Mouse (Mus musculus): ENCODE measurements at regions not wholly inside any gene's neighbourhood (a gene's known extent, or its start where the extent isn't known, plus 50 kb on each side); places are given as distances from the start of the nearest gene placed in this dataset.
"Not testable (repeated sequence)": the region's sequence is repeated elsewhere in the genome, so short reads cannot be mapped to it uniquely, and the experiment has no call there.

- H3K4me3 ChIP-seq (replicated peaks): no peak overlapping the region
- H3K36me3 ChIP-seq (ENCODE audit: control insufficient read depth): no peaks in the 10 kb centered on the region
- no peak for TF ChIP-seq TAL1 (IDR thresholded peaks at IDR 0.05; ENCODE audit: low read length)
- no peak for TF ChIP-seq GATA1 (IDR thresholded peaks at IDR 0.05; ENCODE audit: low read length)
- no peaks in the 10 kb centered on the region for H3K4me1 ChIP-seq (ENCODE audit: control insufficient read depth)
- H3K27me3 ChIP-seq (ENCODE audit: control insufficient read depth): no peaks in the 10 kb centered on the region
- no peaks in the 10 kb centered on the region for H3K9me3 ChIP-seq (ENCODE audit: control insufficient read depth, low read length)
Measured at GRCm38 (mm10) chr9:3264467-3264866, 70.5 kb upstream of the Alkbh8 start.

- not testable (repeated sequence) for H3K27me3 ChIP-seq (ENCODE audit: control insufficient read depth); H3K36me3 ChIP-seq (ENCODE audit: control insufficient read depth); H3K4me1 ChIP-seq (ENCODE audit: control insufficient read depth); H3K9me3 ChIP-seq (ENCODE audit: control insufficient read depth, low read length); H3K4me3 ChIP-seq (replicated peaks)
Measured at GRCm38 (mm10) chr9:3280496-3280895, 54.4 kb upstream of the Alkbh8 start.

GRCm38 (mm10) chr9:3281906-3282305 lies 53.0 kb upstream of the Alkbh8 start:
- not testable (repeated sequence) for H3K9me3 ChIP-seq (ENCODE audit: control insufficient read depth, low read length); H3K36me3 ChIP-seq (ENCODE audit: control insufficient read depth); H3K4me3 ChIP-seq (replicated peaks); H3K4me1 ChIP-seq (ENCODE audit: control insufficient read depth); H3K27me3 ChIP-seq (ENCODE audit: control insufficient read depth)

GRCm38 (mm10) chr9:3283381-3283780 lies 51.6 kb upstream of the Alkbh8 start:
- H3K9me3 ChIP-seq (ENCODE audit: control insufficient read depth, low read length); H3K36me3 ChIP-seq (ENCODE audit: control insufficient read depth); H3K4me1 ChIP-seq (ENCODE audit: control insufficient read depth); H3K4me3 ChIP-seq (replicated peaks); H3K27me3 ChIP-seq (ENCODE audit: control insufficient read depth): not testable (repeated sequence)
